Mouse (Mus musculus) midbrain, embryonic 11.5 days (tissue): ENCODE measurements around the gene Riok1. TPM values are rescaled to one million over a fixed set of nuclear protein-coding genes. Genes with fewer than 3 reads are reported as not detected.

Experiments used
- ATAC-seq: fragments of 200-750 bp; cut with Nextera tagmentation; 2 replicates; pipeline ENCODE4 v1.8.0; 2017; ENCODE audit warnings: moderate TSS enrichment, moderate library complexity; ENCODE audit not compliant: low FRiP score
- DNase-seq: peaks from one replicate; pipeline ENCODE4 v3.0.0; 2015; ENCODE audit warnings: low spot score; ENCODE audit errors: missing footprints
- H3K27ac ChIP-seq: fragments of 300-500 bp; sonication (generic); 2 replicates; pipeline ENCODE4 v1.5.1; 2014; ENCODE audit warnings: low read depth, low read length
- H3K27me3 ChIP-seq: fragments of 300-500 bp; sonication (generic); 2 replicates; pipeline ENCODE4 v1.6.1; 2014; ENCODE audit warnings: mild to moderate bottlenecking, low read length, moderate library complexity, mixed read lengths; ENCODE audit not compliant: control insufficient read depth, insufficient read depth
- H3K36me3 ChIP-seq: fragments of 300-500 bp; sonication (generic); 2 replicates; pipeline ENCODE4 v1.6.1; 2014; ENCODE audit warnings: mild to moderate bottlenecking, low read length, moderate library complexity, mixed read lengths; ENCODE audit not compliant: control insufficient read depth, insufficient read depth
- H3K4me1 ChIP-seq: fragments of 300-500 bp; sonication (generic); 2 replicates; pipeline ENCODE4 v1.6.1; 2014; ENCODE audit warnings: low read length; ENCODE audit not compliant: control insufficient read depth, insufficient read depth
- H3K4me2 ChIP-seq: fragments of 300-500 bp; sonication (generic); 2 replicates; pipeline ENCODE4 v1.6.1; 2014; ENCODE audit warnings: mild to moderate bottlenecking, moderate library complexity
- H3K4me3 ChIP-seq: fragments of 300-500 bp; sonication (generic); 2 replicates; pipeline ENCODE4 v1.5.1; 2014; ENCODE audit warnings: low read depth, low read length
- H3K9ac ChIP-seq: fragments of 300-500 bp; sonication (generic); 2 replicates; pipeline ENCODE4 v1.6.1; 2014; ENCODE audit warnings: low read length
- H3K9me3 ChIP-seq: fragments of 300-500 bp; sonication (generic); 2 replicates; pipeline ENCODE4 v1.6.1; 2016; ENCODE audit warnings: low read length; ENCODE audit not compliant: control insufficient read depth
- WGBS: fragments of 180-500 bp; shearing (Covaris S2); extraction: QIAGEN DNeasy Blood & Tissue Kit; methylation state at CpG from one replicate; pipeline ENCODE4 v1.1.7; 2014; 5-methylcytosine and 5-hydroxymethylcytosine counted together
- polyA plus RNA-seq: library from polyadenylated mRNA; unstranded; fragments of >200 nt; fragmentation: Nextera tagmentation; extraction: Ambion mirVana; gene quantifications from 2 replicates; pipeline ENCODE4 v1.2.1, GENCODE M21; 2014

Gene Riok1
- polyA plus RNA-seq, 1 experiment from 2014 or later, result 49.1 TPM

DNA sequence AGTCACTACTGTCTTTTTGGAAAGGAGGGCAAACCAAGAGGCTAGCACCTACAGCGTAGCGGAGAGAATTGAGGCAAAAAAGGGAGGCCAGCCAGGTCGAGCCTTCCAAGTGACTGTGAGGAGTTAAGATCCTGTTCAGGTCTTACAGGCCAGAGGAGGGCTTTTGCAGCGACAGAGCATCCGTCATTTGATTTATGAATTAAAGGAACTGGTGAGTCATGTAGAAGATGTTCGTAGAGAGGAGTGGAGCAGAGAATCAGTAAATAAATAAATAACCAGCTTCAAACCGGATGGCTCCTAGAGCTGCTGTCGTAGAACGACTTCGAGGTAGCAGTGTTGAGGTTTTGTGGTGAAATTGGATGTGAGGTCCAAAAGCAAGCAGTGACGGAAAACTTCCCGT lies 1.0 kb downstream of the Riok1 start:
- Histone ChIP-seq H3K27ac (no peak overlapping the region), H3K4me1 (peaks cover 4% of the 10 kb centered on the region; the same call in 1 of the 2 replicates), H3K9ac (peak overlapping the region; percentile 76), H3K4me3 (peak overlapping the region; percentile 54), H3K9me3 (no peaks in the 10 kb centered on the region), H3K4me2 (peak overlapping the region; percentile 87), H3K27me3 (no peaks in the 10 kb centered on the region), H3K36me3 (peaks cover 4% of the 10 kb centered on the region)
- no peak for ATAC-seq
- 57% methylated on average over 12 of the region's 12 CpGs for WGBS
- no peak for DNase-seq

- Histone ChIP-seq H3K36me3 (peaks cover 26% of the 10 kb centered on the region), H3K9ac (no peak overlapping the region), H3K4me1 (no peaks in the 10 kb centered on the region), H3K4me3 (no peak overlapping the region), H3K27me3 (no peaks in the 10 kb centered on the region), H3K4me2 (no peak overlapping the region), H3K27ac (no peak overlapping the region), H3K9me3 (no peaks in the 10 kb centered on the region)
- no peak for ATAC-seq
- 91% methylated on average over 3 of the region's 3 CpGs for WGBS
- DNase-seq, result peak; percentile 28
These were observed 13.1 kb downstream of the Riok1 start for GRCm38 (mm10) chr13:38049888-38050287.

DNA sequence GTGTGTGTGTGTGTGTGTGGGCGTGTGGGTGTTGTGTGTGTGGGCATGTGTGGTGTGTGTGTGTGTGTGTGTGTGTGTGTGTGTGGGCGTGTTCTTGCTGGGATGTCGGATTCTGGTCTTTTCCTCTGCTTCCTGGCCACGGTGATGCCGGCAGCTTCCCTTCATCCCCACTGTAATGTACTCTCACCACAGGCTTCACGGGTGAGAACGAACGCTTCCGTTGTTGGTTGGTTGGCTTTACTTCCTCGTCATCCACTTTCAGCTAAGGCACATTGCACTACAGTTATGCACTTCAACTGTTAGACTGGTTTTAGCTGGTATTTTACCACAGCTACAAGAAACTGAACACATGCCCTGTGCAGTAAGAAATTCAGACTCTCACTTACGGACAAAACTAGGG lies 25.9 kb downstream of the Riok1 start:
- peaks cover 4% of the 10 kb centered on the region for H3K36me3 ChIP-seq
- ATAC-seq, result no peak
- WGBS, result 91% methylated on average over 11 of the region's 11 CpGs
- no peaks in the 10 kb centered on the region for H3K27me3 ChIP-seq
- H3K27ac ChIP-seq, result no peak overlapping the region
- H3K9ac ChIP-seq, result no peak overlapping the region
- H3K9me3 ChIP-seq, result no peaks in the 10 kb centered on the region
- no peak overlapping the region for H3K4me2 ChIP-seq
- no peak for DNase-seq
- no peak overlapping the region for H3K4me3 ChIP-seq
- H3K4me1 ChIP-seq, result no peaks in the 10 kb centered on the region

- Histone ChIP-seq H3K27ac (no peak overlapping the region), H3K4me3 (no peak overlapping the region), H3K9ac (no peak overlapping the region), H3K4me2 (no peak overlapping the region), H3K36me3 (no peaks in the 10 kb centered on the region; the same call in 1 of the 2 replicates), H3K4me1 (no peaks in the 10 kb centered on the region), H3K9me3 (no peaks in the 10 kb centered on the region), H3K27me3 (no peaks in the 10 kb centered on the region)
- DNase-seq (peak; percentile 91), ATAC-seq (peak; percentile 50; the same call in 1 of the 2 replicates)
- 74% methylated on average over 11 of the region's 11 CpGs for WGBS
These were observed 28.3 kb downstream of the Riok1 start for GRCm38 (mm10) chr13:38064854-38065663.

DNA sequence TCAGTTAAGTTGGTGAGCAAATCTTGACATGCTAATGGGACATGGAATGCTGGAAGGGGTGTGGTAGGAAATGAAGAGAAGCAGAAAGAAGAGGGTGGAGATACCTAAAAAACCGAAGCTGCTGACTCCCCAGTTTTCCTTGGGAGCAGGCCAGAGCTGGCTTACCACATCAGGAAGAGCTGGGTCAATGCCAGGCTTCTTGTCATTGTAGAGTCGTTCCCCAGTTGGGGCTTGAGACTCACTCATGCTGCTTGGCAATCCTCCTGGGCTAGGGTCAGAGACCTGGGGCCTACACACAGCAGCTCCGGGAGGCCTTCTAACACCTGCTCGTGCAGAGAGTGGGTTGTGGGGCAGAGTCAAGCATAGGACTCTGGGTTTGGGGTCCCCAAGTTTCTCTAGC lies 34.1 kb downstream of the Riok1 start:
- Histone ChIP-seq H3K27ac (no peak overlapping the region), H3K4me2 (no peak overlapping the region), H3K27me3 (no peaks in the 10 kb centered on the region), H3K36me3 (no peaks in the 10 kb centered on the region), H3K4me3 (no peak overlapping the region), H3K9me3 (no peaks in the 10 kb centered on the region), H3K4me1 (no peaks in the 10 kb centered on the region), H3K9ac (no peak overlapping the region)
- DNase-seq (no peak), ATAC-seq (no peak)
- WGBS, result 84% methylated on average over 4 of the region's 4 CpGs

DNA sequence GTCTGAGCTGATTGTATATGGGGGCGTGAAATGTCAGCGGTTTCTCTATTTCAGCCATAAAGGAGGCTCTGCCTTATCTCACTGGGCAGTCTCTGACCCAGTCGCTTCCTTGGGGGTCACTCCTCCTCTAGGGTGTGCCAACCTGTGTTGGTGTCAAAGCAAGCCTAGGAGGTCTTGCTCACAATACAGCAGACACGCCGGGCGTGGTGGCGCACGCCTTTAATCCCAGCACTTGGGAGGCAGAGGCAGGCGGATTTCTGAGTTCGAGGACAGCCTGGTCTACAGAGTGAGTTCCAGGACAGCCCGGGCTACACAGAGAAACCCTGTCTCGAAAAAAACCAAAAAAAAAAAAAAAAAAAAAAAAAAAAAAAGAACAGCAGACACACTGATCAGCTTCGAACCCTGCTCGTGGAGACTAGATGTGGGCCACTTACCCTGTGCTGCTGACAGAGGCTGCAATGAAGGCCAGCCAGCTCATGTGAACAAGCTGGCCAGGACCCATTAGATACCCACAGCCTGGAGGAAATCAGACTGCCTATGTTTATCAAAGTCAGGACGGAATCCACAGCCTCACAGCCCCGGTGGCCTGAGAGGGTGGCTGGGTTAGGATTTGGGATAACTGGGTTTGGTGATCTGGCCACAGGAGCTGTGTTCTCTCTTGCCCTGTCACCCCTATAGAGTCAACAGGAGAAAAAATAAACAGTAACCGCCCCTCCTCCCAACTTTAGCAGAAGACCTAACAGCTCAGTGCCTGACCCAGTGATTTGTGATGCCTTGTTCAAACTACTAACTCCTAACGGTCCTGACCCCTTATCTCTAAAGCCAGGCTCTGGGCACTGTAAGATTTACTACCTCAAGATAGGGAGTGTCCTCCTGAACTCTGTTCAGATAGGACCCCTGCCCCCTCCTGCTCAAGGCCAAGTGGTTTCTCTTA lies 36.8 kb downstream of the Riok1 start:
- Histone ChIP-seq H3K27ac (no peak overlapping the region), H3K9ac (no peak overlapping the region), H3K4me2 (no peak overlapping the region), H3K4me3 (no peak overlapping the region), H3K36me3 (no peaks in the 10 kb centered on the region), H3K4me1 (no peaks in the 10 kb centered on the region), H3K27me3 (no peaks in the 10 kb centered on the region), H3K9me3 (no peaks in the 10 kb centered on the region)
- ATAC-seq, result no peak
- 81% methylated on average over 18 of the region's 18 CpGs for WGBS
- DNase-seq, result no peak

- no peak overlapping the region for H3K27ac ChIP-seq
- 76% methylated on average over 5 of the region's 5 CpGs for WGBS
- H3K27me3 ChIP-seq, result no peaks in the 10 kb centered on the region
- H3K4me2 ChIP-seq, result no peak overlapping the region
- no peaks in the 10 kb centered on the region for H3K4me1 ChIP-seq
- no peaks in the 10 kb centered on the region for H3K36me3 ChIP-seq
- no peaks in the 10 kb centered on the region for H3K9me3 ChIP-seq
- no peak for ATAC-seq
- no peak overlapping the region for H3K4me3 ChIP-seq
- no peak for DNase-seq
- H3K9ac ChIP-seq, result no peak overlapping the region
These were observed 37.6 kb downstream of the Riok1 start for GRCm38 (mm10) chr13:38074404-38074803.

DNA sequence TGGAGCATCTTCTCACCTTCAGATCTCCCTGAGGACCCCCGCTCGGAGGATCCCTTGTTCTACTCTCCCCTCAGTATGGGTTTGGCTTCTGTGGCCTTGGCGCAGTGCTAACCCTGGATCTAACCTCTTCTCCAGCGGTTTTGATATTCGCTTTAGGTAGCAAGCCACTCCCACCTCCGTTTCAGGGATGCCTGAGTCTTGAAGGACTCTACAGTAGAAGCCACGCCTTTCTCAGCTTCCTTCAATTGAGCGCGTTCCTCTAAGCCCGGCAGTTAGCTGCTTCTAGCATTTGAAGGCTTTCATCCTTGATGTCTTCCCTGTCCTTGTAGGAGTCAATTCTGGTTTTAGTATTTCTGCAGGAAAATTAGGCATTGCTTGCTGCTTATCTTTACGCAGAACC lies 40.3 kb downstream of the Riok1 start:
- ATAC-seq, result no peak
- 20% methylated on average over 11 of the region's 11 CpGs for WGBS
- Histone ChIP-seq H3K4me3 (no peak overlapping the region), H3K4me2 (no peak overlapping the region), H3K9me3 (no peaks in the 10 kb centered on the region), H3K27me3 (no peaks in the 10 kb centered on the region), H3K36me3 (no peaks in the 10 kb centered on the region), H3K9ac (no peak overlapping the region), H3K4me1 (no peaks in the 10 kb centered on the region), H3K27ac (no peak overlapping the region)
- DNase-seq, result no peak

GRCm38 (mm10) chr13:38078836-38079235 lies 42.0 kb downstream of the Riok1 start:
- H3K4me3 ChIP-seq, result no peak overlapping the region
- DNase-seq (no peak), ATAC-seq (no peak)
- no peaks in the 10 kb centered on the region for H3K9me3 ChIP-seq
- H3K4me2 ChIP-seq, result no peak overlapping the region
- no peaks in the 10 kb centered on the region for H3K4me1 ChIP-seq
- no peak overlapping the region for H3K9ac ChIP-seq
- 29% methylated on average over 6 of the region's 6 CpGs for WGBS
- no peak overlapping the region for H3K27ac ChIP-seq
- H3K36me3 ChIP-seq, result no peaks in the 10 kb centered on the region
- H3K27me3 ChIP-seq, result no peaks in the 10 kb centered on the region
